Mouse (Mus musculus): ENCODE results near the gene Dpp6.

Gene Dpp6

GRCm38 (mm10) chr5:27292236-27292635 lies 475.2 kb downstream of the Dpp6 start:
- in situ Hi-C loops (cut with MboI) = no loop called here

GRCm38 (mm10) chr5:27304115-27304514 lies 487.1 kb downstream of the Dpp6 start:
- in situ Hi-C loops (cut with MboI) = no loop called here

- in situ Hi-C loops (cut with MboI) = no loop called here
Measured at GRCm38 (mm10) chr5:27306497-27307152, 489.6 kb downstream of the Dpp6 start.

GRCm38 (mm10) chr5:27310217-27310616 lies 493.2 kb downstream of the Dpp6 start:
- in situ Hi-C loops (cut with MboI) = no loop called here

GRCm38 (mm10) chr5:27316674-27317073 lies 499.7 kb downstream of the Dpp6 start:
- in situ Hi-C loops (cut with MboI) = no loop called here

- in situ Hi-C loops (cut with MboI) = no loop called here
Measured at GRCm38 (mm10) chr5:27317264-27317663, 500.3 kb downstream of the Dpp6 start.

DNA sequence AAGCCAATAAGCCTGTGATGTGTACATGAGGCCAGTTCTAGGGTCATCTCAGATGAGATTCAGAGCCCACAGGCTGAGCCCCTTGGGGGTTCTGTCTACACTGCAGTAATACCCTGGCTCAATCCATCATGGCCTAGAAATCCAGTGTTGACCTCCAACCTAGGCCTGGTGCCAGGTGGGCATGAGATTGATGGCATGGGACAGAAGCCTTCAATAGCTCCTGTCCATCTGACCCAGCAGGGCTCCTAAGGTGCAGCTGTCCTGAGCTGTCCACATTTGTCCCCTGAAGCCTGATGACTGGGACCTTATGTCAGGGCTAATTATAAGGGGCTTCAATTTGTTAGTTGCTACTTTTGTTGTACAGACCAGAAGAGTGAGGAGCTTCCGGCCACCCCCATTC lies 500.8 kb downstream of the Dpp6 start:
- in situ Hi-C loops (cut with MboI) = no loop called here

- in situ Hi-C loops (cut with MboI) = no loop called here
Measured at GRCm38 (mm10) chr5:27319731-27320130, 502.7 kb downstream of the Dpp6 start.

DNA sequence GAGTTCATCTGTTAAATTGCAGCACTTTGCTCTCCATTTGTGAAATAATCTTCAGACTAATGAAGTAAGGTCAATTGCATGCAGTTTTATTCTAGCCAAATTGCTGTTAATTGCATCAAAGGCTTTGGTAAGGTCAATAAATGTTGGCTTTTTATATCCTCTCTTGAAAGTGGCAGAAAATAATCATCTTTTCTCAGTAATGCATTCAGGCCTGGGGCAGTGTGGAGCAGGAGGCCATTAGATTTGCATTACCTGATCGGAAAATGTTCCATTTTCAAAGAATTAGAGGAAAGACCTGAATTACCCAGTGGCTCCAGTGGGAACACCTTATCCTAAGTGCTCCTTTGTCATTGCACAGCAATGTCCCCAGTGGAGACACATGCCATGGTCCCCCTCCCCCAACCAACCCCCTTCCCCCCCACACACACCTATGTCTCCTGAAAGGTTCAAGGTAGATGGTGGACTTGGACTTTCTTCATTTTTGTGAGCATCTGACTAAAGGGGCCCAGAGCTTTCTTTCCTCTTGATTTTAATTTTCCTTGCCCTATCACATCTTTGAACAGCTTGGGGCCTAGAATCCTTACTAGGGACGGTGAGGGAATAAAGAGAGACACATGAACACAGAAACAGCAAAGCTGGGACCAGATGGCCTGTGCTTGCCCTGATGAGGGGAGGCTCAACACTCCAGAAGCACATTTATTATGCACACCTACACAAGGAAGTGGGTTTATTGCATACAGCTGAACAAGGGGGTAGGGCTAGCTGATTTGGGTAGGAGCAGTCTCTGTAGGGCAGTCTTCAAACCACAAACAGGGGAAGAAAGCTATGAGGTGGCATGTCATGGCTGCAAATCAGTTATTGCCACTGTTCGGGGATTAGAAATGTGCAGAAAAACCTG lies 506.1 kb downstream of the Dpp6 start:
- in situ Hi-C loops (cut with MboI) = no loop called here

DNA sequence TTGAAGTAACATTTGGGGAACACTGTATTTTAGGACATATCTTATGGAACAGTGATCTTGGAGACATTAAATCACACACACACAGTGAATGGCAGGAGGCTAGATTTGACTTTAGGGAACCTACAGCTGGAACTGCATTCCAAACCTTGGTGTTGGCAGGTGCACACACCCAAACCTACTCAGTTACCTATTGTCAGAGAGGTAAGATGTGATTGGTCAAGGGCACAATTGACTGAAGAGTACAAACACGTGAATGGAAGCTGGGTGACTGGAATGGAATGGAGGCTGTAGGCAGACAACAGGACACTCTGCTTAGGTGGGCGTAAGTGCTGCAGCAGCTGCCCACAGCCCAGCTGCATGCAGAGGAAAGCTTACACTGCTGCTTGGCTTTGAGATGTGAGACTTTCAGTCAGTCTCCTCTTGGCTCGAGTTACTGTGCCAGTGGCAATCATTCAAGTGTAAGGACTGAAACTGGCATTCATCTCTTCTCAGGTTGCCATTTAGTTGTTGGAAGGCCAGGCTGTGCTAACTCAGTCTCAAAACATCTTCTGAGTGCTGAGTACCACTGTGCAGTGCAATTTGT lies 507.4 kb downstream of the Dpp6 start:
- in situ Hi-C loops (cut with MboI) = no loop called here

DNA sequence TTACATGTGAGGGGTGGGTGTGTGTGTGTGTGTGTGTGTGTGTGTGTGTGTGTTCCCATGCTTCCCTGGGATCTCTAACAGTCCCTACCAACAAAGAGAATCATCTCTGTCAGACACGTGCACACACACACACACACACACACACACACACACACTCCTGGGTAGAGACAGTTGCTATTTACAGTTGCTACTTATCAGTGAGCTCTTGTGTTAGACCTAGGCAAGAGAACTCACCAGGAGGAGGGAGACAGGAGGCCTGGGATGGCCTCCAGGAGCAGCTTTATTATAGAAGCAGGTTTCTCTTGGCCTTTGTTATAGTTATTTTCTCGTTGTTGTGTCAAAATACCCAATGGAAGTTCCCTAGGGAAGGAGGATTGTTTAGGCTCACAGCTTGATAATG lies 519.7 kb downstream of the Dpp6 start:
- in situ Hi-C loops (cut with MboI) = no loop called here

- in situ Hi-C loops (cut with MboI) = no loop called here
Measured at GRCm38 (mm10) chr5:27339196-27340030, 522.4 kb downstream of the Dpp6 start.

GRCm38 (mm10) chr5:27342276-27342675 lies 525.3 kb downstream of the Dpp6 start:
- in situ Hi-C loops (cut with MboI) = no loop called here

DNA sequence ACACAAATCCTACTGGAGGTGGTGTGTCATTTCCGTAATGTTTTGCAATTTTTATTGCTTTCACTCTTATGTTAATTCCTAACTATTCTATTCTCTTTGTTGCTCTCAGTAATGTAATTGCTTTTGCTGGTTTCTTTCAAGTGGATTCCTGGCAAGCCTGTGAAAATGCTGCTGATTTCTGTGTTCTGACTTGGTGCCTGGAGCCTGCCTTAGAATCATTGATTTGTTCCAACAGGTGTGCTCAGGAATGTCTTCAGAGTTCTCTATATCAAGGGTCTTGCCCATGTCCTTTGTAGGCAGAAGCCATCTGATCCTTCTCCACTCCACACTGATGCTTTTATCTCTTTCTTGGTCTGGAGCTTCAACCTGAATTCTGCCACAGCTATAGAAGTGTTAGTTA lies 526.6 kb downstream of the Dpp6 start:
- in situ Hi-C loops (cut with MboI) = no loop called here

DNA sequence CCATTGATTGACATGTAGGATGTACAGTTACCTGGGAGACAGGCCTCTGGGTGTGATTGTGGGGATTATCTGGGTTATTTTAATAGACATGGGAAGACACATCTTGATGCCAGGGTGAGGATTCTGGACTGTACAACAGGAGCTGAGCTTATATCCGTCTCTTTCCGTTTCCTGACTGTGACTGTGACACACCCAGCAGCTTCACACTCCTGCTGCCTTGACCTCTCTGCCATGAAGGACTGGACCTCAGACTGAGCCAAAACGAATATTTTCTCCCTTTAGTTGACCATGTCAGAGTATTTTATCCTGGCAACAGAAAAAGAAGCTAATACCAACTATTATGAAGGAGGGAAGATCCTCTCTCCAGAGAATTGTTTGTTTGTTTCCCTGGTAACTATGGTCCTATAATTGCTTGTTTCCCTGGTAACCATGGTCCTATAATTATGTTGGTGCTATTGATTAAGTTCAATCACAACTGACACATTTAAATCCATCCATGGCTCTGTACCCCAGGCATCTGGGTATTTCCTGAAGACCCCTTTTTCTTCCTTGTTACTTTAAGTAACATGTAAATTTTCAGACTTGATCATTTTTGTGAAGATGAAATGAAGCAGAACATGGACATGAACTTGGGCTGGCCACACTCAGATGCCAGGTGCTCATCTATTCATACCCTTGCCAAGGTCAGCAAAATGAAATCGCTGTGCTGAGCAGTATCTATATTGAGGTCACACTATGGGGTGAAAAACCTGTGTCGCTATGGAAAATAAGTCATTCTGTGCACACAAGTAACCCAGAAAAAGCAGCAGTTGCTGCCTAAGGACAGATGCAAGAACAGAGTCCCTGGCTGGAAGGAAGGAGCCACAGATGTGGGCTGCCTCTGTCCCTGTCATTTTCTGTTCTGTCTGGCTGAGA lies 531.4 kb downstream of the Dpp6 start:
- in situ Hi-C loops (cut with MboI) = no loop called here

DNA sequence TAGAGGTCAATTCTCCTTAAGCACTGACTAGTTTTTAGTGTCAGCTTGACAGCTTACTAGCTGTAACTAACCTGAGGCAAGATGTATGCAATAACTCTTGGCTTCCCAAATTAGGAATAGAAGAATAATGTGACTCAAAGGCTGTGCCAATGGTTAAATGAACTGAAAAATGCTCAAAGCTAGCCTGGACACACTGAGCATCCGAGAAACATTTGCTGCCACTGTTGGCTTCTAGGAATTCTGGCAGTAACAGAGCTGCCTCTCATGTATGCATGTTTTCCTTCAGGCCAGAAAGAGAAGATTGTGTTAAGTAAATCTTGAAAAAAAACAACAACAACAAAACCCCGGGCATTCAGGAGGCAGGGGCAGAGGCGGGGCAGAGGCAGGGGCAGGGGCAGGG lies 540.6 kb downstream of the Dpp6 start:
- in situ Hi-C loops (cut with MboI) = no loop called here

- in situ Hi-C loops (cut with MboI) = no loop called here
Measured at GRCm38 (mm10) chr5:27365946-27366345, 548.9 kb downstream of the Dpp6 start.

DNA sequence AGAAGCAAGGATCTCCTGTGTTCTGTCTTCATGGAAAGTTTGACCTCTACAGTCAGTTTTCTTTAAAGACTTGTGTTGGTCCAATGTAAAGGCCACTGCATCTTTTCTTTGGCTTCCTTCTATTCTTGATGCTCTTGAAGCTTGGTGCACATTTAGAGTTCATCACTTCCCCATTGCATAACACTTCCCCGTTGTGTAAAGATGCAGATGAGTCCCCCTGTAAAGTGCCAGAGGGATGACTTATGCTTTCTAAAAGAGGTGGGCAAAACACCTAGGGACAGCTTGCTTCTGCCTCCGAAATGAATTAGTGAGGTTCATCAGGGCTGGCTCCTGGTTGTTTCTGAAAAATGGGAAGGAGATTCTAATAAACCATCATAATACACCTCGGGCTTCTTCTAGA lies 553.8 kb downstream of the Dpp6 start:
- in situ Hi-C loops (cut with MboI) = no loop called here

DNA sequence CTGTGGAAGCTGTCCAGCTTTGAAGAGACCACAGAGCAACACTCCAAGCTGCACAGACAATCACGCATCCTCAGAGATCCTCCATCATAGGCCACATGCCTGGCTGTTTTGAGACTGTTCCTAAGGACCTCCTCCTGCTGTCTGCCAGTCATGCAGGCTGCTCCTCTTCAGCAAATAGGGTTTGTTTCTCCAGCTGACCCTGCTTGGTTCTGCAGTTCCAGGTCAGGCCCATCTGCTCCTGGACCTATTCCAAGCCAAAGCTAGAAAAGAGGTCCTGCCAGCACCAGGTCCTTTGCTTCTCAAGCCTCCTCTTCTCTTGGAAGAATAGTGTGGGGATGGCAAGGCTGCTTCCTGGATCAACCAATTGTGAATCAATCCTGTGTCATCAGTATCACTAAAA lies 556.9 kb downstream of the Dpp6 start:
- in situ Hi-C loops (cut with MboI) = no loop called here

DNA sequence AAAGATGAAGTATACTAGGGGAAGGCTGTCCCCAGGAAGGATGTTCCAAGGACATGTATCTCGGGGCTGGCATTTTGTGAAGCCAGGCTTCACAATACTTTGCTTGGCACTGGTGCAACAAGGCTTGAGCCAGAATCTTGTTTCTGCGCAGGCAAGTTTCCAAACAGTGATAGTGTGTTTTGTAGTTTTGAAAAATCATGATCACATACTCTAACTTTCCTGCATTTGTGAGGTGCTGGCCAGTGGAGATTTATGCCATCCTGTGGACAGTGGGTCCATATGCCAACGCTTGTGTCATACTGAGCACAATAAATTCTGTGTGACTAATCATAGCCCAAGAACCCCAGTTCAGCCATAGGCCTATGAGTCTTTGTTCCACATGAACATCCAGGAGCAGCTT lies 558.8 kb downstream of the Dpp6 start:
- in situ Hi-C loops (cut with MboI) = no loop called here
